Mouse (Mus musculus): Measurements from ENCODE around the gene Atf1. TPM values are rescaled to one million over a fixed set of nuclear protein-coding genes. Genes with fewer than 3 reads are reported as not detected.

Atf1 gene
- polyA plus RNA-seq, 1 experiment from 2014 or later = 10.3 TPM

- H3K4me1 ChIP-seq (ENCODE audit: control insufficient read depth, insufficient read depth, low read length) = no peaks in the 10 kb centered on the region
- no peaks in the 10 kb centered on the region for H3K27me3 ChIP-seq (replicated peaks; ENCODE audit: control insufficient read depth, insufficient read depth, low read length)
- ATAC-seq (no peak), DNase-seq (ENCODE audit: low spot score) (no peak)
- no peak overlapping the region for H3K4me3 ChIP-seq (ENCODE audit: low read depth, low read length)
- H3K36me3 ChIP-seq (ENCODE audit: control insufficient read depth, insufficient read depth, low read length) = peaks cover 92% of the 10 kb centered on the region
- H3K4me2 ChIP-seq (ENCODE audit: low read length) = no peak overlapping the region
- H3K9ac ChIP-seq (ENCODE audit: low read length) = no peak overlapping the region
- H3K9me3 ChIP-seq (replicated peaks; ENCODE audit: control insufficient read depth, low read length) = no peaks in the 10 kb centered on the region
- WGBS = 89% methylated on average over 9 of the region's 9 CpGs
- no peak overlapping the region for H3K27ac ChIP-seq (ENCODE audit: low read depth, low read length)
These were observed 41.4 kb upstream of the Atf1 start for GRCm38 (mm10) chr15:100186234-100186633.

DNA sequence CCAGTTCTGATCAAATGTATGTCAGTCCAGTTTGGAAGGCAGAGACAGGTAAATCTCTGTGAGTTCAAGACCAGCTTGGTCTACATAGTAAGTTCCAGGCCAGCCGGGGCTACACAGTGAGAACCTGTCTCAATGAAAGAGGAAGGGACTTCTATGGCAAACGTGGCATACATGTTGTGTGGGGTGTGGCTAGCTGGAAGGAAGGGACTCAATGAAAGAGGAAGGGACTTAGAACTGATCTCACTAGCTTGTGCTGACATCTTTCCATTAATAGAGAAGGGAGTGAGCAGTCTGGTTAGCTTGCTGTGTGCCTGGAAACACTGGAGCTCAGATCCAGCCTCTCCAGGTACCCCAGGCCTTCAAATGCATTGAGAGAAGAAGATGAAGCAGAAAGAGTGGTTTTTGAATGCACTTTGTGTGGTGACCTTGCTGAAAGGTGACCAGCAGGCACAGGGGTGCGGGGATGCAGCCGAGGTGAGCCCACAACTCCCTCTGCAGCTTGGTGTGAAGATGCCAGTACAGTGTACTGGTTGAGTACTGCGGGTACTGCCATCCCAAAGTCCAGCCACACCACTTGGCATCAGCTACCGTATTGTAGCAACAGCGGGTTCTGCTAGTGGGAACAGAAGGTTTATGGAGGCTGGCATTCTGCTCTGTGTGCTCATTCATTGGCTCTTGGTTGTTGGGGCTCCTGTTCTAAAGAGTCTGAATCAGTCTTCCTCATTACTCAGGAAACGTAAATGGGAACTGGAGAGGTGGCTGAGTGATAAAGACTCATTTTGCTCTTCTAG, 40.5 kb upstream of the Atf1 start:
- DNase-seq (ENCODE audit: low spot score) (no peak), ATAC-seq (no peak)
- no peak overlapping the region for H3K4me3 ChIP-seq (ENCODE audit: low read depth, low read length)
- no peak overlapping the region for H3K9ac ChIP-seq (ENCODE audit: low read length)
- 94% methylated on average over 8 of the region's 8 CpGs for WGBS
- H3K27ac ChIP-seq (ENCODE audit: low read depth, low read length) = no peak overlapping the region
- H3K27me3 ChIP-seq (replicated peaks; ENCODE audit: control insufficient read depth, insufficient read depth, low read length) = no peaks in the 10 kb centered on the region
- H3K4me2 ChIP-seq (ENCODE audit: low read length) = no peak overlapping the region
- no peaks in the 10 kb centered on the region for H3K9me3 ChIP-seq (replicated peaks; ENCODE audit: control insufficient read depth, low read length)
- H3K4me1 ChIP-seq (ENCODE audit: control insufficient read depth, insufficient read depth, low read length) = no peaks in the 10 kb centered on the region
- peaks cover 92% of the 10 kb centered on the region for H3K36me3 ChIP-seq (ENCODE audit: control insufficient read depth, insufficient read depth, low read length)

DNA sequence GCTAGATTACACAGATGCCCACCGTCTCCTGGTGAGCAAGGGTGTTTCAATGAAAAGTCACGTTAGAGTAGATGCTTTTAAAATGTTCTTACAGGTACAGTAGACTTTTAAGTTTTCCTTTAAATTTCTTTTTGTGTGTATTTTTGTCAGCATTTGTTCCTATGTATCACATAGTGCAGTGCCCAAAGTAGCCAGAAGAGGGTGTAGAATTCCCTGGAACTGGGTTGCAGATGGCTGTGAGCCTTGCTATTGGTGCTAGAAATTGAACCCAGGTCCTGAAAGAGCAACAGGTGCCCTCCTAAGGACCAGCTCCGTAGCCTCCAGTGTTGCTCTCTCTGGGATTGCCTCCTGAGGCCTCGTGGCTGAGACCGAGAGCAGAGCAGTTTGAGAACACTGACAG, 39.1 kb upstream of the Atf1 start:
- H3K36me3 ChIP-seq (ENCODE audit: control insufficient read depth, insufficient read depth, low read length) = peaks cover 93% of the 10 kb centered on the region
- WGBS = 93% methylated on average over 5 of the region's 5 CpGs
- H3K4me1 ChIP-seq (ENCODE audit: control insufficient read depth, insufficient read depth, low read length) = no peaks in the 10 kb centered on the region
- no peaks in the 10 kb centered on the region for H3K9me3 ChIP-seq (replicated peaks; ENCODE audit: control insufficient read depth, low read length)
- DNase-seq (ENCODE audit: low spot score) = peak; percentile 10
- no peak overlapping the region for H3K27ac ChIP-seq (ENCODE audit: low read depth, low read length)
- no peak overlapping the region for H3K4me2 ChIP-seq (ENCODE audit: low read length)
- no peaks in the 10 kb centered on the region for H3K27me3 ChIP-seq (replicated peaks; ENCODE audit: control insufficient read depth, insufficient read depth, low read length)
- no peak overlapping the region for H3K9ac ChIP-seq (ENCODE audit: low read length)
- H3K4me3 ChIP-seq (ENCODE audit: low read depth, low read length) = no peak overlapping the region
- no peak for ATAC-seq

GRCm38 (mm10) chr15:100188962-100189404, 38.6 kb upstream of the Atf1 start:
- Histone ChIP-seq H3K27me3 (replicated peaks; ENCODE audit: control insufficient read depth, insufficient read depth, low read length) (no peaks in the 10 kb centered on the region), H3K4me2 (ENCODE audit: low read length) (no peak overlapping the region), H3K4me3 (ENCODE audit: low read depth, low read length) (no peak overlapping the region), H3K9me3 (replicated peaks; ENCODE audit: control insufficient read depth, low read length) (no peaks in the 10 kb centered on the region), H3K4me1 (ENCODE audit: control insufficient read depth, insufficient read depth, low read length) (no peaks in the 10 kb centered on the region), H3K36me3 (ENCODE audit: control insufficient read depth, insufficient read depth, low read length) (peaks cover 94% of the 10 kb centered on the region), H3K27ac (ENCODE audit: low read depth, low read length) (no peak overlapping the region), H3K9ac (ENCODE audit: low read length) (no peak overlapping the region)
- ATAC-seq (no peak), DNase-seq (ENCODE audit: low spot score) (no peak)
- 88% methylated on average over 14 of the region's 14 CpGs for WGBS

- no peak overlapping the region for H3K4me3 ChIP-seq (ENCODE audit: low read depth, low read length)
- no peak overlapping the region for H3K4me2 ChIP-seq (ENCODE audit: low read length)
- H3K9me3 ChIP-seq (replicated peaks; ENCODE audit: control insufficient read depth, low read length) = no peaks in the 10 kb centered on the region
- H3K36me3 ChIP-seq (ENCODE audit: control insufficient read depth, insufficient read depth, low read length) = peaks cover 95% of the 10 kb centered on the region
- 95% methylated on average over 5 of the region's 5 CpGs for WGBS
- H3K27me3 ChIP-seq (replicated peaks; ENCODE audit: control insufficient read depth, insufficient read depth, low read length) = no peaks in the 10 kb centered on the region
- H3K27ac ChIP-seq (ENCODE audit: low read depth, low read length) = no peak overlapping the region
- H3K9ac ChIP-seq (ENCODE audit: low read length) = no peak overlapping the region
- H3K4me1 ChIP-seq (ENCODE audit: control insufficient read depth, insufficient read depth, low read length) = no peaks in the 10 kb centered on the region
- DNase-seq (ENCODE audit: low spot score) (no peak), ATAC-seq (no peak)
These were observed 37.5 kb upstream of the Atf1 start for GRCm38 (mm10) chr15:100190083-100190482.

- Histone ChIP-seq H3K9ac (ENCODE audit: low read length) (no peak overlapping the region), H3K27ac (ENCODE audit: low read depth, low read length) (no peak overlapping the region), H3K9me3 (replicated peaks; ENCODE audit: control insufficient read depth, low read length) (no peaks in the 10 kb centered on the region), H3K4me3 (ENCODE audit: low read depth, low read length) (no peak overlapping the region), H3K4me1 (ENCODE audit: control insufficient read depth, insufficient read depth, low read length) (no peaks in the 10 kb centered on the region), H3K36me3 (ENCODE audit: control insufficient read depth, insufficient read depth, low read length) (peaks cover 91% of the 10 kb centered on the region), H3K27me3 (replicated peaks; ENCODE audit: control insufficient read depth, insufficient read depth, low read length) (no peaks in the 10 kb centered on the region), H3K4me2 (ENCODE audit: low read length) (no peak overlapping the region)
- no peak for DNase-seq (ENCODE audit: low spot score)
- ATAC-seq = no peak
- 90% methylated on average over 11 of the region's 11 CpGs for WGBS
These were observed 28.5 kb upstream of the Atf1 start for GRCm38 (mm10) chr15:100198983-100199745.

GRCm38 (mm10) chr15:100199790-100200189, 27.8 kb upstream of the Atf1 start:
- H3K9ac ChIP-seq (ENCODE audit: low read length) = no peak overlapping the region
- H3K9me3 ChIP-seq (replicated peaks; ENCODE audit: control insufficient read depth, low read length) = no peaks in the 10 kb centered on the region
- no peak overlapping the region for H3K27ac ChIP-seq (ENCODE audit: low read depth, low read length)
- no peak overlapping the region for H3K4me3 ChIP-seq (ENCODE audit: low read depth, low read length)
- DNase-seq (ENCODE audit: low spot score) (no peak), ATAC-seq (no peak)
- 81% methylated on average over 3 of the region's 3 CpGs for WGBS
- no peaks in the 10 kb centered on the region for H3K27me3 ChIP-seq (replicated peaks; ENCODE audit: control insufficient read depth, insufficient read depth, low read length)
- peaks cover 91% of the 10 kb centered on the region for H3K36me3 ChIP-seq (ENCODE audit: control insufficient read depth, insufficient read depth, low read length)
- no peak overlapping the region for H3K4me2 ChIP-seq (ENCODE audit: low read length)
- no peaks in the 10 kb centered on the region for H3K4me1 ChIP-seq (ENCODE audit: control insufficient read depth, insufficient read depth, low read length)

GRCm38 (mm10) chr15:100201806-100202205, 25.8 kb upstream of the Atf1 start:
- DNase-seq (ENCODE audit: low spot score) = no peak

More at GRCm38 (mm10) chr15:100201806-100202205, 25.8 kb upstream of the Atf1 start:
- H3K4me2 ChIP-seq (ENCODE audit: low read length) = no peak overlapping the region
- peaks cover 91% of the 10 kb centered on the region for H3K36me3 ChIP-seq (ENCODE audit: control insufficient read depth, insufficient read depth, low read length)
- H3K9me3 ChIP-seq (replicated peaks; ENCODE audit: control insufficient read depth, low read length) = no peaks in the 10 kb centered on the region
- ATAC-seq = no peak
- H3K27me3 ChIP-seq (replicated peaks; ENCODE audit: control insufficient read depth, insufficient read depth, low read length) = no peaks in the 10 kb centered on the region
- H3K4me3 ChIP-seq (ENCODE audit: low read depth, low read length) = no peak overlapping the region
- no peak overlapping the region for H3K27ac ChIP-seq (ENCODE audit: low read depth, low read length)
- H3K9ac ChIP-seq (ENCODE audit: low read length) = no peak overlapping the region
- H3K4me1 ChIP-seq (ENCODE audit: control insufficient read depth, insufficient read depth, low read length) = no peaks in the 10 kb centered on the region
- 95% methylated on average over 3 of the region's 3 CpGs for WGBS
